Mouse (Mus musculus): ENCODE measurements at regions not wholly inside any gene's neighbourhood (a gene's known extent, or its start where the extent isn't known, plus 50 kb on each side); places are given as distances from the start of the nearest gene placed in this dataset.

GRCm38 (mm10) chr5:18080761-18081160 is 118.4 kb downstream of the Gnat3 start:
- H3K4me3 ChIP-seq (ENCODE audit: low read length): no peak overlapping the region
- H3K4me2 ChIP-seq (ENCODE audit: low read depth, low read length): no peak overlapping the region
- 0 out of 2 replicates have a peak, but pooled peaks cover 3% of the 10 kb centered on the region for H3K4me1 ChIP-seq (replicated peaks; ENCODE audit: control insufficient read depth, insufficient read depth, low read length)
- ATAC-seq (ENCODE audit: low read depth): no peak
- no peaks in the 10 kb centered on the region for H3K9me3 ChIP-seq (ENCODE audit: control insufficient read depth, low read length)
- H3K36me3 ChIP-seq (ENCODE audit: control insufficient read depth, insufficient read depth, low read length): no peaks in the 10 kb centered on the region
- no peak overlapping the region for H3K27ac ChIP-seq (ENCODE audit: low read length)
- H3K27me3 ChIP-seq (ENCODE audit: control insufficient read depth, insufficient read depth, low read depth, low read length): no peaks in the 10 kb centered on the region
- no peak overlapping the region for H3K9ac ChIP-seq (ENCODE audit: low read length)

- Histone ChIP-seq H3K27ac (ENCODE audit: low read length) (no peak overlapping the region), H3K4me2 (ENCODE audit: low read depth, low read length) (no peak overlapping the region), H3K4me1 (replicated peaks; ENCODE audit: control insufficient read depth, insufficient read depth, low read length) (0 out of 2 replicates have a peak, but pooled peaks cover 3% of the 10 kb centered on the region), H3K27me3 (ENCODE audit: control insufficient read depth, insufficient read depth, low read depth, low read length) (no peaks in the 10 kb centered on the region), H3K9ac (ENCODE audit: low read length) (no peak overlapping the region), H3K4me3 (ENCODE audit: low read length) (no peak overlapping the region), H3K36me3 (ENCODE audit: control insufficient read depth, insufficient read depth, low read length) (no peaks in the 10 kb centered on the region), H3K9me3 (ENCODE audit: control insufficient read depth, low read length) (no peaks in the 10 kb centered on the region)
- ATAC-seq (ENCODE audit: low read depth): peak; percentile 49
- 54% methylated on average over 9 of the region's 9 CpGs for WGBS
Observed at GRCm38 (mm10) chr5:18082219-18082618, 119.9 kb downstream of the Gnat3 start.

DNA sequence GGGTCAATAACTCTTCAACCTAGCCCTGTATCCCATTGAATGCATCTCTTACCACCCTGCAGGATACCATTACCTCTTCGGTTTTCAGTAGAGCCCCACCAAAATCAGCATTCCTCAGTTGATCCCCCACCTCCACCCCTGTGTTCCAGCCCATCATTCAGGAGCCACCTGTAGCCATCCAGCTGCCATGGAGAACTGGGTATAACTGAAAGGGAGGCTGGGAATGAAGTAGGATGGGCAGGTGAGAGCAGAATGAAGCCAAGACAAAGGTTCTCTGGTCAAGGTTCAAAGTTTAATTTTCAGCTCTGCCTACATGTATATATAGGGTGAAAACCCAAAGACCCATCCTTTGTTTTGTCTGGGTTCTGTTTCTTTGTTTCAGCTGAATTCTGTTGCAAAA is 121.4 kb downstream of the Gnat3 start:
- no peak for ATAC-seq (ENCODE audit: low read depth)
- no peak overlapping the region for H3K9ac ChIP-seq (ENCODE audit: low read length)
- WGBS: 84% methylated on average over 1 of the region's 1 CpGs

GRCm38 (mm10) chr5:18085456-18085855 is 123.1 kb downstream of the Gnat3 start:
- Histone ChIP-seq H3K4me2 (ENCODE audit: low read depth, low read length) (no peak overlapping the region), H3K27ac (ENCODE audit: low read length) (no peak overlapping the region), H3K4me3 (ENCODE audit: low read length) (no peak overlapping the region), H3K36me3 (ENCODE audit: control insufficient read depth, insufficient read depth, low read length) (no peaks in the 10 kb centered on the region), H3K27me3 (ENCODE audit: control insufficient read depth, insufficient read depth, low read depth, low read length) (no peaks in the 10 kb centered on the region), H3K4me1 (replicated peaks; ENCODE audit: control insufficient read depth, insufficient read depth, low read length) (peaks cover 3% of the 10 kb centered on the region; the same call in 1 of the 2 replicates), H3K9me3 (ENCODE audit: control insufficient read depth, low read length) (no peaks in the 10 kb centered on the region), H3K9ac (ENCODE audit: low read length) (no peak overlapping the region)
- 92% methylated on average over 2 of the region's 2 CpGs for WGBS
- ATAC-seq (ENCODE audit: low read depth): no peak

More for the DNA sequence above, 121.4 kb downstream of the Gnat3 start:
- H3K36me3 ChIP-seq (ENCODE audit: control insufficient read depth, insufficient read depth, low read length): no peaks in the 10 kb centered on the region
- no peak overlapping the region for H3K4me3 ChIP-seq (ENCODE audit: low read length)
- no peak overlapping the region for H3K4me2 ChIP-seq (ENCODE audit: low read depth, low read length)
- H3K27me3 ChIP-seq (ENCODE audit: control insufficient read depth, insufficient read depth, low read depth, low read length): no peaks in the 10 kb centered on the region
- H3K4me1 ChIP-seq (replicated peaks; ENCODE audit: control insufficient read depth, insufficient read depth, low read length): peaks cover 3% of the 10 kb centered on the region; the same call in 1 of the 2 replicates
- no peaks in the 10 kb centered on the region for H3K9me3 ChIP-seq (ENCODE audit: control insufficient read depth, low read length)
- H3K27ac ChIP-seq (ENCODE audit: low read length): no peak overlapping the region

DNA sequence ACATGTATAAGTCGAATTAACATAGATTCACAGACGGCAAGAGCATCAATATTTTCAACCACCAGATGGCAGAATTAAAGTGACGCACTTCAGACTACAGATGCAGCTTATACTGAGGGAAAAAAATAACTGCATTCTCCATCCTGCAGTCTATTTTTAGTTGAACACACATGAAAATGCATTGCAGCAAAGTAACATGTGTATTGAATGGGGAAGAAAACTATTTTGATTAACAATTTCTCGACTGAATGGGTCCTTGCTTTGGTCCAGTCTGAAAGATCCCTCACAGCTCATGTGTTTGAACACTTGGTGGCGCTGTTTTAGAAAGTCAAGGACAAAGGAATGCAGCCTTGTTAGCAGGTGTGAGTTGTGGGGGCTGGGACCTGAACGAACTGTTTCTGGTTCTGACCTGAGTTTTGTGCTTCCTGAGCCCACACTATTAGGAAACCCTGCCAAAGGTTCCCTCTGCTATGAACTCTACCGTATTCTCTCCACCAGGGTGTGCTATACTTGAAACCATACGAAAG is 125.6 kb downstream of the Gnat3 start:
- whole genome bisulfite sequencing: 20% methylated on average over 8 of the region's 8 CpGs
- peak overlapping the region; percentile 15; the same call in 1 of the 2 replicates for H3K4me3 ChIP-seq (ENCODE audit: low read length)
- no peaks in the 10 kb centered on the region; the same call in 1 of the 2 replicates for H3K4me1 ChIP-seq (replicated peaks; ENCODE audit: control insufficient read depth, insufficient read depth, low read length)
- no peaks in the 10 kb centered on the region for H3K9me3 ChIP-seq (ENCODE audit: control insufficient read depth, low read length)
- peak; percentile 84 for ATAC-seq (ENCODE audit: low read depth)
- no peaks in the 10 kb centered on the region for H3K36me3 ChIP-seq (ENCODE audit: control insufficient read depth, insufficient read depth, low read length)
- H3K27ac ChIP-seq (ENCODE audit: low read length): no peak overlapping the region
- no peak overlapping the region for H3K9ac ChIP-seq (ENCODE audit: low read length)
- H3K27me3 ChIP-seq (ENCODE audit: control insufficient read depth, insufficient read depth, low read depth, low read length): no peaks in the 10 kb centered on the region
- peak overlapping the region; percentile 37 for H3K4me2 ChIP-seq (ENCODE audit: low read depth, low read length)

DNA sequence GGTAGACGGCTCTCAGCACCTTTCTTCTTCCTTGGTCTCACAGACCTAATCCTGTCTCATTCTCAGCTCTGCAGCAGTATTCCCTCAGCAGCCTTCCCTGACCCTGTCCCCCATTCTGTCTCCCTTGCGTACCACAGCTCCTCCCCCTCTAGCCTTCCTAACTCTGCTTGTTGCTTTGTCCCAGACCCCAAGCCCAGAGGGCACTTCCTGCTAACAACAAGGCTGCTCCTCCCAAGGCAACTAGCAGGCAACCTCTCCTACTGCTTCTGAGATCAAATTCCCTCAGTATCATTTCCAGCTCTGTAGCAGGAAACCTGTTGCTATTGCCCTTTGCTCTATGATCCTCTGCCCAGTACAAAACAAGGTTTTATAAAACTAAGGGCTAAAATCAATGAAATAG is 127.6 kb downstream of the Gnat3 start:
- H3K4me2 ChIP-seq (ENCODE audit: low read depth, low read length): no peak overlapping the region
- WGBS: 71% methylated on average over 2 of the region's 2 CpGs
- H3K27me3 ChIP-seq (ENCODE audit: control insufficient read depth, insufficient read depth, low read depth, low read length): no peaks in the 10 kb centered on the region
- H3K27ac ChIP-seq (ENCODE audit: low read length): no peak overlapping the region
- H3K36me3 ChIP-seq (ENCODE audit: control insufficient read depth, insufficient read depth, low read length): no peaks in the 10 kb centered on the region
- H3K9ac ChIP-seq (ENCODE audit: low read length): no peak overlapping the region
- no peaks in the 10 kb centered on the region; the same call in 1 of the 2 replicates for H3K4me1 ChIP-seq (replicated peaks; ENCODE audit: control insufficient read depth, insufficient read depth, low read length)
- no peak overlapping the region for H3K4me3 ChIP-seq (ENCODE audit: low read length)
- no peaks in the 10 kb centered on the region for H3K9me3 ChIP-seq (ENCODE audit: control insufficient read depth, low read length)
- ATAC-seq (ENCODE audit: low read depth): no peak

- H3K9me3 ChIP-seq (ENCODE audit: control insufficient read depth, low read length): no peaks in the 10 kb centered on the region
- H3K27ac ChIP-seq (ENCODE audit: low read length): no peak overlapping the region
- ATAC-seq (ENCODE audit: low read depth): peak; percentile 26; the same call in 1 of the 2 replicates
- H3K27me3 ChIP-seq (ENCODE audit: control insufficient read depth, insufficient read depth, low read depth, low read length): no peaks in the 10 kb centered on the region
- no peaks in the 10 kb centered on the region; the same call in 1 of the 2 replicates for H3K4me1 ChIP-seq (replicated peaks; ENCODE audit: control insufficient read depth, insufficient read depth, low read length)
- H3K36me3 ChIP-seq (ENCODE audit: control insufficient read depth, insufficient read depth, low read length): no peaks in the 10 kb centered on the region
- no peak overlapping the region for H3K4me3 ChIP-seq (ENCODE audit: low read length)
- WGBS: 5% methylated on average over 3 of the region's 3 CpGs
- H3K9ac ChIP-seq (ENCODE audit: low read length): no peak overlapping the region
- H3K4me2 ChIP-seq (ENCODE audit: low read depth, low read length): no peak overlapping the region
Observed at GRCm38 (mm10) chr5:18114905-18115689, 152.7 kb downstream of the Gnat3 start.

DNA sequence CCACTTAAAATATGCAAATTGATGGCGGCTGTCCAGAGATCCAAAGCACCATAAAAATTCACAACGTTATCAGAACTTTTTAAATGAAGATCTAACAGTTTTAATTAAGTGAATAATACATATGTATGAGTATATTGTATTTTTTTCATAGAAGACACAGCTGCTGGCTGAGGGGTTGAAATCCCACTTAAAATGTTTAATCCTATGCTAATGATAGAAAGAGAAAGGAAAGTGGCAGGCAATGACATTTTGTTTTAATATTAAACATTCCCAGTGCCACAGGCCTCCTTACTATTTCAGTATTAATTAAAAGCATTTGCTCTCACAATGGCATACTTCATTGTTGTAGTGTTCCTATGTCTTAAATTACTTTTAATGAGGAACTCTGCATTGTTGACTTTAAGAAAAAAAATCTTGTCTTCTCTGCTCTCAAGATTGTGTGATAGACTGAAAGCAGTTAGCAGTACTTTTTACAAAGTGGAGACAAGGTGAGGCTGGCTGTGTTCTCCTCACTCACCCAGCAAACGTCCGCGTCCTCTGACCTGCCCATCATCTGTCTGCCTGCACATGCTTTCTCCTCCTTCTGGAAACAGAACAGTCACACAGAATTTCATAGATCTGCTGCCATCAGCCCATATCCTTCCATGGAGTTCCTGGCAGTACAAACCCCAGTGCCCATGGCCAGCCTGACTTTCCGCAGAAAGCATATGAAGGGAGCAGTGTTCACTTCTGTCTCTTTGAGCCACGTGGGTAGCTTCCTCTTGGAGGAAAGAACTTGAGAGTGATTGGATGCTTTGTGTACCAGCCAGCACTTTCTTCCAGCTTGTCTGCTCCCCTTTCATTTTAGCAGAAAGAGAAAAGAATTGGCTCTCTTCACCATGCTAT is 173.7 kb downstream of the Gnat3 start:
- Histone ChIP-seq H3K9ac (ENCODE audit: low read length) (no peak overlapping the region), H3K36me3 (ENCODE audit: control insufficient read depth, insufficient read depth, low read length) (no peaks in the 10 kb centered on the region), H3K4me2 (ENCODE audit: low read depth, low read length) (no peak overlapping the region), H3K4me3 (ENCODE audit: low read length) (no peak overlapping the region), H3K27me3 (ENCODE audit: control insufficient read depth, insufficient read depth, low read depth, low read length) (no peaks in the 10 kb centered on the region), H3K27ac (ENCODE audit: low read length) (no peak overlapping the region), H3K9me3 (ENCODE audit: control insufficient read depth, low read length) (no peaks in the 10 kb centered on the region), H3K4me1 (replicated peaks; ENCODE audit: control insufficient read depth, insufficient read depth, low read length) (no peaks in the 10 kb centered on the region)
- no peak for ATAC-seq (ENCODE audit: low read depth)
- 49% methylated on average over 7 of the region's 7 CpGs for WGBS

- Histone ChIP-seq H3K4me2 (ENCODE audit: low read depth, low read length) (no peak overlapping the region), H3K9ac (ENCODE audit: low read length) (no peak overlapping the region), H3K4me3 (ENCODE audit: low read length) (no peak overlapping the region), H3K27me3 (ENCODE audit: control insufficient read depth, insufficient read depth, low read depth, low read length) (no peaks in the 10 kb centered on the region), H3K27ac (ENCODE audit: low read length) (no peak overlapping the region), H3K4me1 (replicated peaks; ENCODE audit: control insufficient read depth, insufficient read depth, low read length) (no peaks in the 10 kb centered on the region), H3K9me3 (ENCODE audit: control insufficient read depth, low read length) (no peaks in the 10 kb centered on the region), H3K36me3 (ENCODE audit: control insufficient read depth, insufficient read depth, low read length) (no peaks in the 10 kb centered on the region)
- no peak for ATAC-seq (ENCODE audit: low read depth)
- 65% methylated on average over 4 of the region's 4 CpGs for WGBS
Observed at GRCm38 (mm10) chr5:18137450-18138061, 175.2 kb downstream of the Gnat3 start.
